Mouse (Mus musculus) testis, adult 2 months (tissue): ENCODE measurements around the gene Cmas.

ENCODE experiments used
- CTCF ChIP-seq: fragments of 200-500 bp; IDR thresholded peaks from 2 replicates; pipeline ENCODE4 v1.5.1; 2012; ENCODE audit warnings: low read depth, mild to moderate bottlenecking, inconsistent platforms, low read length, moderate library complexity; ENCODE audit not compliant: control insufficient read depth, insufficient read depth, insufficient replicate concordance
- POLR2A ChIP-seq: fragments of 200-500 bp; IDR thresholded peaks from 2 replicates; pipeline ENCODE4 v1.6.1; 2012; ENCODE audit warnings: low read depth, mild to moderate bottlenecking, inconsistent platforms, low read length, moderate library complexity; ENCODE audit not compliant: control insufficient read depth

DNA sequence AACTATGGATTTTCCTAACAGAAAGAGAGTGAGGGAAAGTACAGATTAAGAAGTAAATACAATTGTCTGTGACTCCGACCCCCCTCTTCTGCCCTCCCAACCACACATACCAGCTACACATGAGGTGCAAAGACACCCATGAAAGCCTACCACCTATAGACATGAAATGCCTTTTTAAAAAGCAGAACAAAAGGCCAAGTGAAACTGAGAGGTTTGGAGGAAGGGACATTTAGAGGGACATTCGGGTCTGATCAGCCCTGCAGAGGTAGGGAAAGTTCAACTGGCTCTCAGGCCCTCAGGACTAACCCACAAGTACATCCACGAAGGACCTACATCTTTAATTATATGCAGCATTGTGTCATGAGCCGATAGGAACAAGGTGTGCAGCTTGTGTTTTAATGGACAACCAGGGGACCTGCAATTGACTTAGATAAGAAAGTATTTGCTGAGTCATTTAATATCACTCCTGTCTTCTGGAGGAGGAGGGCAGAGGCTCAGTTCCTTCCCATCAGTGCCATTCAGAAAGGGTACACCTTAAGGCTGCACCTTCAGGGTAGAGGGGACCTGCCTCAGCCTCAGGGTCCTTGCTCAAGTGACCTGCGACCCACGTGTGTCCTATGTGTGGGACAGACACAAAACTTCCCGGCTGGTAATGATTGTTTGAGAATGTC lies 43.4 kb downstream of the Cmas start:
- TF ChIP-seq CTCF (no peak), POLR2A (no peak)
